Mouse (Mus musculus) spleen, adult 2 months (tissue): Measurements from ENCODE around the gene Ctxn2.

ENCODE experiments used
- CTCF ChIP-seq: fragments of 200-500 bp; IDR thresholded peaks from 2 replicates; pipeline ENCODE4 v1.5.1; 2011; ENCODE audit warnings: mild to moderate bottlenecking, inconsistent platforms; ENCODE audit not compliant: insufficient read depth, insufficient read length, insufficient replicate concordance; ENCODE audit errors: extremely low read depth
- POLR2A ChIP-seq: fragments of 200-500 bp; IDR thresholded peaks from 2 replicates; pipeline ENCODE4 v1.6.1; 2011; ENCODE audit warnings: low read depth, low read length, inconsistent platforms

- no peak for TF ChIP-seq CTCF
- TF ChIP-seq POLR2A = no peak
These were observed 15.9 kb downstream of the Ctxn2 start, which contains the start of gene Slc12a1 for GRCm38 (mm10) chr2:125152388-125152787.
